9 mouse cellular contexts compared by ENCODE assay signal in the genomic region with DNA sequence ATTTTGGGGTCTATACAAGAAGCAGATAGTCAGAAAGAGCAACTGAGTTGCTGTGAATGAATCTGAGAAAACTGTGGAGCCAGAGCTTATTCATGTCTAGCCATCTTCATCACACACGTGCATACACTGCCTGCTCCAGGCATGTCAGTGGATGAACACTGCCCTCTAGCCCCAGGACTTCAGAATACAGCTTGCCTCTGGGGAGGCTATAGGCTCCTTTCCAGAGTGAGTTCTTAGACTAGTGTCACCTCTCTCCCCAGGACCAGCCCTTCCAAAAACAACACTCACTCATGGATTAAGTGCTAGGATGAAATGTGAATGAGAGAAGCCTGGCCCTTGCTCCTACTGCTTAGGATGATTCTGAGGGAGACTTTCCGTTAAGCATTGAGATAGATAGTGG.
A peak's percentile ranks its signal among the peaks of the same experiment; 100 is the strongest.
DNase-seq lines count a peak whose midpoint lies in the region; ATAC-seq and TF ChIP-seq lines count a peak whose summit lies in the region.
"Had no signal": no experiment of that assay in that cellular context is flagged by ENCODE, and none has a peak within 500 bp of the region (broad histone marks: within the 10 kb centered on the region; RNA-seq: fewer than 3 reads in every experiment).

No protein-coding gene starts in this region.

- ATAC-seq in G1E (ENCODE audit: extremely low read depth, insufficient number of reproducible peaks, low FRiP score, poor library complexity, severe bottlenecking): peak; percentile 80
- peak; percentile 90 for ATAC-seq in forebrain, embryonic 16.5 days

- intact Hi-C loops in heart, postnatal 36 days (cut with DNase I): loop anchor here (2.0 kb wide), 2 partner anchors 62 to 198 kb away; a partner anchor contains a TSS

- H3K9me3 ChIP-seq in G1E (replicated peaks): no peaks in the 10 kb centered on the region
- H3K9me3 ChIP-seq in forebrain, embryonic 16.5 days (ENCODE audit: control insufficient read depth, low read length): no peaks in the 10 kb centered on the region
- H3K9me3 ChIP-seq: heart, embryonic 13.5 days had no signal

- WGBS in forebrain, embryonic 16.5 days: 28% methylated on average over 2 of the region's 2 CpGs

- no peak overlapping the region for H3K4me2 ChIP-seq in forebrain, embryonic 16.5 days (ENCODE audit: low read length)
- H3K4me2 ChIP-seq: heart, embryonic 13.5 days had no signal

- no peaks in the 10 kb centered on the region for H3K36me3 ChIP-seq in G1E (replicated peaks)
- H3K36me3 ChIP-seq in forebrain, embryonic 16.5 days (ENCODE audit: control insufficient read depth, insufficient read depth): peaks cover 21% of the 10 kb centered on the region

- H3K9ac ChIP-seq in forebrain, embryonic 16.5 days (replicated peaks; ENCODE audit: low read depth, low read length): no peak overlapping the region
- H3K9ac ChIP-seq: heart, embryonic 13.5 days had no signal

- no peaks in the 10 kb centered on the region; the same call in 1 of the 2 replicates for H3K27me3 ChIP-seq in G1E (ENCODE audit: insufficient read depth, low read length)
- H3K27me3 ChIP-seq in forebrain, embryonic 16.5 days (replicated peaks; ENCODE audit: control insufficient read depth, insufficient read depth, low read length): no peaks in the 10 kb centered on the region
- H3K27me3 ChIP-seq: heart, embryonic 13.5 days had no signal

- H3K4me1 ChIP-seq in G1E (ENCODE audit: insufficient read depth, low read depth, low read length): no peaks in the 10 kb centered on the region
- 0 out of 2 replicates have a peak, but pooled peaks cover 2% of the 10 kb centered on the region for H3K4me1 ChIP-seq in forebrain, embryonic 16.5 days (replicated peaks; ENCODE audit: control insufficient read depth, insufficient read depth, low read length)

- no peak overlapping the region for H3K27ac ChIP-seq in forebrain, embryonic 16.5 days (ENCODE audit: low read length)

- peak; percentile 28 for DNase-seq in G1E (ENCODE audit: low spot score)
- DNase-seq in cerebellum, adult 11-12 months: peak; percentile 52
- DNase-seq in heart, postnatal 36 days: peak; percentile 80 to 81
- peak; percentile 66 to 86 for DNase-seq in layer of hippocampus, adult 18-20 months (ENCODE audit: low spot score in 2 of 2)
- peak; percentile 61 to 69 for DNase-seq in lung, adult 18-20 months
- peak; percentile 69 for DNase-seq in ovary, postnatal 36 days (ENCODE audit: low spot score)
- peak; percentile 66 for DNase-seq in thymus, postnatal 4 days

- no peak overlapping the region for H3K4me3 ChIP-seq in G1E (ENCODE audit: low read depth, low read length)
- no peak overlapping the region for H3K4me3 ChIP-seq in forebrain, embryonic 16.5 days (replicated peaks; ENCODE audit: low read length)
- H3K4me3 ChIP-seq: heart, embryonic 13.5 days had no signal

- peak; percentile 47 for TF ChIP-seq CTCF in G1E (IDR thresholded peaks at IDR 0.05; ENCODE audit: low read depth, low read length)

Comparison
In these comparisons a context has a peak if more than half of its experiments do, and no peak if none do; other contexts are left out.
1. DNase-seq: peak in every context shown above with its lines; median percentile 80 in heart, postnatal 36 days; 76 in layer of hippocampus, adult 18-20 months; 69 in ovary, postnatal 36 days; 66 in thymus, postnatal 4 days; 65 in lung, adult 18-20 months; 52 in cerebellum, adult 11-12 months; 28 in G1E.